Mouse (Mus musculus): Measurements from ENCODE around the gene Cnn2. TPM values are rescaled to one million over a fixed set of nuclear protein-coding genes. Genes with fewer than 3 reads are reported as not detected.

Cnn2 gene
- polyA plus RNA-seq, 1 experiment: 109 TPM

DNA sequence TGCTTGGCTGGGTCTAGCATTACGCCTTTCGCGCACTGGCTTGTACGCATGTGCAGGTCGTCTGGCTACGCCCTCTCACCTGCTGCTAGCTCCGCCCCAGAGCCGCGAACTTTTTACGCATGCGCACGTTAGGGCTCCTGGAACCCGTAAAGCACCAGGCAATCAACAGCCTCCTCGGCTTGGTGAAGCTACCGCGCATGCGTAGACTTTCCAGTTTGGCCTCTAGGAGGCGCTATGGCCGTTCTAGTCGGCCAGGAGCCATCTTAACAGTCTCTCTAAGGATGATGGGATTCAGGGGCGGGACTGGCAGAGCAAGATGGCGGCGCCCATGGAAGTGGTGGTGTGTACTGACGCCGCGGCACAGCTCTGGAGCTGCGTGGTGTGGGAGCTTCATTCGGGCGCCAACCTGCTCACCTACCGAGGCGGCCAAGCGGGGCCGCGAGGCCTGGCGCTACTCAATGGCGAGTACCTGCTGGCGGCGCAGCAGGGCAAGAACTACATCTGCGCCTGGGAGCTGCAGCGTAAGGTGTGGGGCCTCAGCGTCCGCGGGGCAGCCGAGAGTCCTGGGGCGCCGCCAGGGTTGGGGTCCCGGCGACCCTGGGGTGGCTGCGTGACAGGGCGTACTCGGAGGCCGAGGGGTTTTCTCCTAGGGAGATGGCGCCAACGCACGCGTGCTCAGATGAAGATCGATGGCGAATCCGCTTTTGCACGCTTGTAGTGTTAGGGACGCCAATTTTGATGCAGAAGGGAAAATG, 28.4 kb upstream of the Cnn2 start, which contains the start of gene Wdr18:
Gene Wdr18, plus strand, starts transcription at position 306 of the 755 bp plus-strand sequence.
- Histone ChIP-seq H3K27me3 (ENCODE audit: control insufficient read depth, insufficient read depth, insufficient read length) (peaks cover 4% of the 10 kb centered on the region), H3K4me3 (peak within 1 kb of the TSS; percentile 55), H3K36me3 (ENCODE audit: control insufficient read depth, insufficient read depth) (no peaks in the 10 kb centered on the region), H3K79me2 (ENCODE audit: control insufficient read depth, insufficient read depth) (peaks cover 13% of the 10 kb centered on the region), H3K4me2 (ENCODE audit: low read depth) (peak within 1 kb of the TSS; percentile 95), H3ac (ENCODE audit: control insufficient read depth, insufficient read length) (peak within 1 kb of the TSS; percentile 60)
- TF ChIP-seq POLR2AphosphoS2 (IDR thresholded peaks at IDR 0.05; ENCODE audit: insufficient read length, low read depth) (peak; percentile 69), REST (IDR thresholded peaks at IDR 0.05; ENCODE audit: insufficient read depth, insufficient read length) (no peak), POLR2A (IDR thresholded peaks at IDR 0.05; ENCODE audit: insufficient read length, low read depth) (peak; percentile 83), TCF12 (IDR thresholded peaks at IDR 0.05; ENCODE audit: insufficient read depth, poor library complexity, severe bottlenecking) (no peak), E2F4 (IDR thresholded peaks at IDR 0.05; ENCODE audit: insufficient read depth) (no peak), USF1 (IDR thresholded peaks at IDR 0.05; ENCODE audit: low read depth) (no peak), TCF3 (IDR thresholded peaks at IDR 0.05; ENCODE audit: insufficient read length, low read depth) (no peak), MYOG (IDR thresholded peaks at IDR 0.05; ENCODE audit: control insufficient read depth in 1 of 3, insufficient read depth in 1 of 3, insufficient read length in 2 of 3, low read depth in 2 of 3) (peak in 2 of 3 experiments; percentile 40 to 68), MAX (IDR thresholded peaks at IDR 0.05; ENCODE audit: low read depth) (no peak), SRF (IDR thresholded peaks at IDR 0.05; ENCODE audit: control insufficient read depth, insufficient read length, low read depth) (no peak), CEBPB (IDR thresholded peaks at IDR 0.05; ENCODE audit: insufficient read depth, poor library complexity, severe bottlenecking) (no peak), MYOD1 (IDR thresholded peaks at IDR 0.05; ENCODE audit: control insufficient read depth in 1 of 3, insufficient read length in 2 of 3, low read depth in 2 of 3) (peak in 2 of 3 experiments; percentile 48 to 65)

DNA sequence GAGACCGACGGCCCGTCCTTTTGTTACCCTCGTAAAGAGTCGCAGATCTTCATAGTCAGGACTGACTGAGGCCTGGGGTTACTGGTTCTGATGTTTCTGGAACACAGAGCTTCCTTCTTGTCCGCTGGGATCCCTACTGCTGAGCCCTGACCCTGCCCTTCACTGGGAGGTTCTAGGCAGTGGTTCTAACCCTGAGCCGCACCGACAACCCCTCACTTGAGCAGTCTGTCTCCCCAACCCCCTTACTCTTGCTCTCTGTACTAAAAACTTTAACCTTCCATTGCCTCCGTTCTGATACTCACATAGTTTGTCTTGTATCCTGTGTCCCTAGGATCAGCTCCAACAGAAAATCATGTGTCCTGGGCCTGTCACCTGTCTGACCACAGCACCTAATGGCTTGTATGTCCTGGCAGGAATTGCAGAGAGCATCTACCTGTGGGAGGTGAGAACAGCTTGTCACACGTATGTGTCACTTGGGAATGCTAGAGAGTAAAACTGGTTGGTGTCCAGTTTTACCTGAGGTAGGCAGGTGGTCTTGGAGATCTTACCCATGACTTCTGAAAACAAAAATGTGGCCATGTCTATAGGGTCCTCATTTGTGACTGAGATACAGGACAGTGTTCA, 27.6 kb upstream of the Cnn2 start:
- peak overlapping the region; percentile 95 for H3K4me2 ChIP-seq (ENCODE audit: low read depth)
- peak overlapping the region; percentile 55 for H3K4me3 ChIP-seq
- no peak for TF ChIP-seq CEBPB (IDR thresholded peaks at IDR 0.05; ENCODE audit: insufficient read depth, poor library complexity, severe bottlenecking)
- TF ChIP-seq SRF (IDR thresholded peaks at IDR 0.05; ENCODE audit: control insufficient read depth, insufficient read length, low read depth): no peak
- TF ChIP-seq TCF3 (IDR thresholded peaks at IDR 0.05; ENCODE audit: insufficient read length, low read depth): no peak
- peaks cover 13% of the 10 kb centered on the region for H3K79me2 ChIP-seq (ENCODE audit: control insufficient read depth, insufficient read depth)
- peak overlapping the region; percentile 60 for H3ac ChIP-seq (ENCODE audit: control insufficient read depth, insufficient read length)
- no peaks in the 10 kb centered on the region for H3K36me3 ChIP-seq (ENCODE audit: control insufficient read depth, insufficient read depth)
- peaks cover 4% of the 10 kb centered on the region for H3K27me3 ChIP-seq (ENCODE audit: control insufficient read depth, insufficient read depth, insufficient read length)

DNA sequence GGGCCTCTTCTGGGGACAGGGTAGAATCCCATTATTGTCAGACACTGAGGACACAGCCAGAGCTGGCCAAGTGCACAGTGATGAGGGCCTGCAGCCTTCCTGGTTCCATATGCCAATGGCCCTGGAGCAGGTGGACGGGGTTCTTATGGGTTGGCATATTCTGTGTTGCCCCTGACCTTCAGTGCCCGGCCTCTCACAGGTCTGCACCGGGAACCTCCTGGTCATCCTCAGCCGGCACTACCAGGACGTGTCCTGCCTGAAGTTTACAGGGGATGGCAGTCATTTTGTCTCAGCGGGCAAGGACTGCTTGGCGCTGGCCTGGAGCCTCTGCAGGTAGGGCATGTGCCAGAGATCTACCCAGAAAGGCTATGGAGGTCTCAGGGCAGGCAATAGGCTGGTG, 23.7 kb upstream of the Cnn2 start:
- H3K4me2 ChIP-seq (ENCODE audit: low read depth): no peak overlapping the region
- TF ChIP-seq USF1 (IDR thresholded peaks at IDR 0.05; ENCODE audit: low read depth) (no peak), MYOG (IDR thresholded peaks at IDR 0.05; ENCODE audit: control insufficient read depth in 1 of 3, insufficient read depth in 1 of 3, insufficient read length in 2 of 3, low read depth in 2 of 3) (no peak), TCF3 (IDR thresholded peaks at IDR 0.05; ENCODE audit: insufficient read length, low read depth) (no peak), REST (IDR thresholded peaks at IDR 0.05; ENCODE audit: insufficient read depth, insufficient read length) (no peak), POLR2A (IDR thresholded peaks at IDR 0.05; ENCODE audit: insufficient read length, low read depth) (no peak), E2F4 (IDR thresholded peaks at IDR 0.05; ENCODE audit: insufficient read depth) (no peak), POLR2AphosphoS2 (IDR thresholded peaks at IDR 0.05; ENCODE audit: insufficient read length, low read depth) (no peak), TCF12 (IDR thresholded peaks at IDR 0.05; ENCODE audit: insufficient read depth, poor library complexity, severe bottlenecking) (no peak), MYOD1 (IDR thresholded peaks at IDR 0.05; ENCODE audit: control insufficient read depth in 1 of 3, insufficient read length in 2 of 3, low read depth in 2 of 3) (no peak), SRF (IDR thresholded peaks at IDR 0.05; ENCODE audit: control insufficient read depth, insufficient read length, low read depth) (no peak), MAX (IDR thresholded peaks at IDR 0.05; ENCODE audit: low read depth) (no peak)
- peaks cover 4% of the 10 kb centered on the region for H3K36me3 ChIP-seq (ENCODE audit: control insufficient read depth, insufficient read depth)
- H3K79me2 ChIP-seq (ENCODE audit: control insufficient read depth, insufficient read depth): peaks cover 13% of the 10 kb centered on the region
- no peak overlapping the region for H3ac ChIP-seq (ENCODE audit: control insufficient read depth, insufficient read length)
- H3K4me3 ChIP-seq: no peak overlapping the region
- no peaks in the 10 kb centered on the region for H3K27me3 ChIP-seq (ENCODE audit: control insufficient read depth, insufficient read depth, insufficient read length)

DNA sequence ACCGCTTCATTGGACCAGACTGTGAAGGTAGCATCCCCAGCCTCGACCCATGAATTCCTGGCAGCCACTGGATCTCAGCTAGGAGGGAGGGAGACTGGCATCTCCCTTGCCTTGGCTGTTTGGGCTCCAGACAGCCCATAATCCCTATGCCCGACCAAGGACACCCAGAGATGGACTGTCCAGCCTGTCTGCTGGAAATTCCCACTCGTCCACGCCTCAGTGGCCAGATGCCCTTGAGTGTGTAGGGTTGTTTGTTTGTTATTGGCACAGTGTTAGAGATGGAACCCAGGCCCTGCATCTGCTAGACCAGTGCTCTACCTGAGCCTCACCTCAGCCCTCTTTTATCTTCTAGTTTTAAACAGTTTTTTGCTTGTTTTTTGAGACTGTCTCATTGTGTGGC, 23.1 kb upstream of the Cnn2 start:
- Histone ChIP-seq H3K4me2 (ENCODE audit: low read depth) (no peak overlapping the region), H3K27me3 (ENCODE audit: control insufficient read depth, insufficient read depth, insufficient read length) (no peaks in the 10 kb centered on the region), H3K79me2 (ENCODE audit: control insufficient read depth, insufficient read depth) (peaks cover 12% of the 10 kb centered on the region), H3K4me3 (no peak overlapping the region), H3K36me3 (ENCODE audit: control insufficient read depth, insufficient read depth) (peaks cover 4% of the 10 kb centered on the region), H3ac (ENCODE audit: control insufficient read depth, insufficient read length) (no peak overlapping the region)
- TF ChIP-seq SRF (IDR thresholded peaks at IDR 0.05; ENCODE audit: control insufficient read depth, insufficient read length, low read depth) (no peak), TCF12 (IDR thresholded peaks at IDR 0.05; ENCODE audit: insufficient read depth, poor library complexity, severe bottlenecking) (no peak), MAX (IDR thresholded peaks at IDR 0.05; ENCODE audit: low read depth) (no peak), E2F4 (IDR thresholded peaks at IDR 0.05; ENCODE audit: insufficient read depth) (no peak), POLR2A (IDR thresholded peaks at IDR 0.05; ENCODE audit: insufficient read length, low read depth) (no peak), TCF3 (IDR thresholded peaks at IDR 0.05; ENCODE audit: insufficient read length, low read depth) (no peak), CEBPB (IDR thresholded peaks at IDR 0.05; ENCODE audit: insufficient read depth, poor library complexity, severe bottlenecking) (no peak), MYOG (IDR thresholded peaks at IDR 0.05; ENCODE audit: control insufficient read depth in 1 of 3, insufficient read depth in 1 of 3, insufficient read length in 2 of 3, low read depth in 2 of 3) (no peak), USF1 (IDR thresholded peaks at IDR 0.05; ENCODE audit: low read depth) (no peak), POLR2AphosphoS2 (IDR thresholded peaks at IDR 0.05; ENCODE audit: insufficient read length, low read depth) (no peak), MYOD1 (IDR thresholded peaks at IDR 0.05; ENCODE audit: control insufficient read depth in 1 of 3, insufficient read length in 2 of 3, low read depth in 2 of 3) (no peak), REST (IDR thresholded peaks at IDR 0.05; ENCODE audit: insufficient read depth, insufficient read length) (no peak)

All from myocyte (in vitro differentiated cells).